Mouse (Mus musculus): ENCODE measurements around the gene Plekhg1.

Plekhg1 gene

GRCm38 (mm10) chr10:3943492-3944395 is 203.6 kb downstream of the Plekhg1 start:
- peak; percentile 54 for DNase-seq (ENCODE audit: extremely low spot score, low read depth, low spot score)

GRCm38 (mm10) chr10:3946871-3947270 is 206.7 kb downstream of the Plekhg1 start:
- DNase-seq (ENCODE audit: extremely low spot score, low read depth, low spot score), result no peak

GRCm38 (mm10) chr10:3947346-3947745 is 207.2 kb downstream of the Plekhg1 start:
- no peak for DNase-seq (ENCODE audit: extremely low spot score, low read depth, low spot score)

DNA sequence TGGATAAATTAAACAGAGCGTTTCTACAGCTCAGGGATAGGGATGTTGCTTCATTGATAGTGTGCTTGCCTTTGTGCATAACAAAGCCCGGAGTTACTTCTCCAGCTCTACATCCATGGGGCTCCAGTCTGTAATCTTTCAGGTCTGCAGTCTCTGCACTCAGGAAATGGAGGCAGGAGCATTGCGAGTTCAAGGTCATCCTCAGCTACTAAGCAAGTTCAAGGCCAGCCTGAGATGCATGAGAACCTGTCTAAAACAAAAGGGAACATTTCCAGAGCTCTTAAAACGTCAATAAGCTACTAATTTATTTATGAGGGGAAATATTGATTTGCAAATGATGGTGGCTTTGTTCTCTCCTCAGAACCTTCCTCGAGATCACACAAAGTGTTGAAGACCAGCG is 209.1 kb downstream of the Plekhg1 start:
- no peak for DNase-seq (ENCODE audit: extremely low spot score, low read depth, low spot score)

DNA sequence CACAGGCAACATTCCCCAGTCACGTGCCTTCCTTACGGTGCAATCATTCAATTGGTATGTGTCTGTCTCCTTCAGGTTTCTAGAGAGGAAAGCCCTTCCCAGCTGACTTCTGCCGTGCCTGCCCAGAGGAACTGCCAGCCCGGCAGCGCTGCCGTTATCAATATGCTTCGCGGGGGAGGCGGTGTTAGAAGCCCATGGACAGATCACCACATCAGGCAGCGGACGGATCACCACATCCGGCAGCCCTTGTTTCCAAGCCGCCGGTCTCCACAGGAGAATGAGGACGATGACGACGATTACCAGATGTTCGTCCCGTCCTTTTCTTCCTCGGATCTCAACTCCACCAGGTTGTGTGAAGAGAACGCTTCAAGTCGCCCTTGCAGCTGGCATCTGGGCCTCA is 216.3 kb downstream of the Plekhg1 start:
- no peak for DNase-seq (ENCODE audit: extremely low spot score, low read depth, low spot score)

GRCm38 (mm10) chr10:3958591-3958990 is 218.4 kb downstream of the Plekhg1 start:
- DNase-seq (ENCODE audit: extremely low spot score, low read depth, low spot score), result no peak

- no peak for DNase-seq (ENCODE audit: extremely low spot score, low read depth, low spot score)
Observed at GRCm38 (mm10) chr10:3969026-3969425, 228.9 kb downstream of the Plekhg1 start.

DNA sequence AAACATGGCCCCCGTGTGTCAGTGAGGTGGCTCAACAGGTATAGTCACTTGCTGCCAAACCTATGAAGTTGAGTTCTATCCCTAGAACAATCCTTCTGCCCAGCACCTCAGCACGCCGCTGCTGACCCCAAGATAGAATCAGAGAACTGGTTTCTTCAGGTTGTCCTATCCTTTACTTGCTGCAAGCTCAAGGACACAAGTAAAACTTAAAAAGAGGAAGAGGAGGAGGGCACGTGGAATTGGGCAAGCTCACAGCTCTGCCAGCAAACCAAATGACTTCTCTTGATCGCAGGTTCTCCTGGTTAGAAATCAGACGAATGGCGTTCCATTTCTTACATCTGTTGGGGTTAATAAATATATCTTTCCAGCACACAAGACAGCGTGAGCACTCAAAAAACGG is 232.1 kb downstream of the Plekhg1 start:
- no peak for DNase-seq (ENCODE audit: extremely low spot score, low read depth, low spot score)

DNA sequence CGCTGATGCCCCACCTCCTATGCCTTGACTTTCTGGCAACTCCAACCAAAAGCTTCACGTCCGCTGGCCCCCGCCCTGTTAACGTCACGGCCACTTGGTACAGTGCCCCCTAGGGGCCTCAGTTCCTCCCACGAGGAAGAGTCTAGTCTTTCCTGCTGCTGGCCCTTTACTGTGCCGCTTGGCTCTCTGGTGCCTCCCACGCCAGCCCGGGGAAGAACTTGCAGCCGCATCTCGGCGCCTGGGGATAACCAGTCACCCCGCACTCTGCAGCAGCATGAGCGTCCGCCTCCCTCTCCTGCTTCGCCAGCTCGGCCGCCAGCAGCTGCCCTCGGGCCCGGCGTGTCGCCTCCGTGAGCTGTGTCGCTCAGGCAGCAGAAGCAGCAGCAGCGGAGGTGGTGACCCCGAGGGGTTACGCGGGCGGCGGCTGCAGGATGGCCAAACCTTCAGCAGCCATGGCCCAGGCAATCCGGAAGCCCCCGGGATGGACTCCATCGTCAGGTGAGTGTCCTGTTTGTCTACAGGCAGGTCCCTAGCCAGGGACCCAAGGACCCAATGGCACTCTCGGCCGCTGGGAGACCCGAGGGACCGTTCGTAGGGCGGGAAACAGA is 232.9 kb downstream of the Plekhg1 start, which contains the start of gene Mthfd1l:
Mthfd1l (plus strand) TSS at position 138 of the 608 bp plus-strand sequence.
- DNase-seq (ENCODE audit: extremely low spot score, low read depth, low spot score), result peak; percentile 58

DNA sequence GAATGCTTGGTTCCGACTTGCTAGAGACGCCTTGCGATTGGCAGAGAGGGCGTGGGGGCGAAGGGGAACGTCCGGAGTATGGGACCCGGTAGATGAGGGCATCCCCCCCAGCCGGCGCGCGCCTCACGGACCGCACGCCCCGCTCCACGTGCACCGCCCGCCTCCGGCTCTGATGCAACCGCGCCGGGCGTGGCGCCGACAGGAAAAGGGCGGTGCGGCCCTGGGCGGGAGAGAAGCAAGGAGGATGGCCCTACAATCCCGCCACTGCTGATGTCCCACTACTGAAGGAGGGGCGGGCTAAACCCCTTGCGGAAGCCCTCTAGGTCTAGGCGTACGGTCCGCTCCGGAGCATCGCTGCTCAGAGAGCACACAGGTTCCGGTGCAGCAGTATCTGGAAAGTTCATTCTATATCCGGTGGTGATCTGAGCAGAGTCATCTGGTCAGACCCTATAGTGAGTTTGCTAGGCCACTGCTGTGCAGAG is 233.5 kb downstream of the Plekhg1 start:
- DNase-seq (ENCODE audit: extremely low spot score, low read depth, low spot score), result peak; percentile 42

GRCm38 (mm10) chr10:3974380-3974779 is 234.2 kb downstream of the Plekhg1 start:
- no peak for DNase-seq (ENCODE audit: extremely low spot score, low read depth, low spot score)

DNA sequence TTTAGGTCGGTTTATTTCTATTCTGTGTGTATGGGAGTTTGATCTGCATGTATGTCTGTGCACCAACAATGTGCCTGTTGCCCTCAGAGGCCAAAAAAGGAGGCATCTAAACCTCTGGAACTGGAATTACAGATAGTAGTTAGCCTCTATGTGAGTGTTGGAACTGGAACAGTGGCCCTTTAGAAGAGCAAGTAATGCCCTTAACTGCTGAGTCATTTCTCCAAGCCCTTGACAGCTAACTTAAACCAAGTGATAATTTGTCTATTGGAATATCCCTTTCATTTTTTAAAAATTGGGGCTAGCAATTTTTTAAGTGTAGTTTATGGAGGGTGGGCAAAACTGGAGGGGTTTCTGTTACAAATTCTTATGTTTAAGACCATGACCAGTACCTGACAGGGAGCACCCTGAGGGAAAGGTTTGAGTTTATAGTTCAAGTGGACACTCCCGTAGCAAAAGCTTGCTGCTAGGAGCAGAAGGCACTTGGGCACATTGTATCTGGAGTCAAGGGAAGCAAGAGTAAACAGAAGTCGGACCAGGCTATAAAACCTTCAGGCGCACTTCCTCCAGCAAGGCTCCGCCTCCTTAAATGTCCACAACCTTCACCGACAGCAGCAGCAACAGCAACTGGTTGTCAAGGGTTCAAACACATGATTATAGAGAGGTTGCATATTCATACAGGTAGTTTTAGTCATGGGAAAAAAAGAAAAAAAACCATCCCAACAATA is 235.9 kb downstream of the Plekhg1 start:
- DNase-seq (ENCODE audit: extremely low spot score, low read depth, low spot score), result no peak

DNA sequence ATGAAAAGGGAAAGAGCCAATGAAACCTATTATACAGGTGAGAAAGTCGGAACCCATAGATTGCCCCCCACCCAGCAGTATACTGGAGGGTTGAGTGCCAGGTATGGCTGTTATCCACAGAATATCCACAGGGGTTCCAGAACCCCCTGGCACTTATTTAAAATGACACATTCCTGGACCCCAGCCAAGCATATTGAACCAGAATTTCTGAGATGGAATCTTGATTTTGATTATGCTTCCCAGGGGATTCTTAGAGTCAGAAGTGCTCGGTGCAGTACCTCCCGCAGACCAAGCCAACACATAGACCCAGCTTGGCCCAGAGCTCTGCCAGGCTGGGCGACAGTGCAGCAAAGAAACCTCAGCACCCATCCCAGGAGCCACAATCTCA is 236.5 kb downstream of the Plekhg1 start:
- no peak for DNase-seq (ENCODE audit: extremely low spot score, low read depth, low spot score)

GRCm38 (mm10) chr10:3978326-3978725 is 238.2 kb downstream of the Plekhg1 start:
- no peak for DNase-seq (ENCODE audit: extremely low spot score, low read depth, low spot score)

DNA sequence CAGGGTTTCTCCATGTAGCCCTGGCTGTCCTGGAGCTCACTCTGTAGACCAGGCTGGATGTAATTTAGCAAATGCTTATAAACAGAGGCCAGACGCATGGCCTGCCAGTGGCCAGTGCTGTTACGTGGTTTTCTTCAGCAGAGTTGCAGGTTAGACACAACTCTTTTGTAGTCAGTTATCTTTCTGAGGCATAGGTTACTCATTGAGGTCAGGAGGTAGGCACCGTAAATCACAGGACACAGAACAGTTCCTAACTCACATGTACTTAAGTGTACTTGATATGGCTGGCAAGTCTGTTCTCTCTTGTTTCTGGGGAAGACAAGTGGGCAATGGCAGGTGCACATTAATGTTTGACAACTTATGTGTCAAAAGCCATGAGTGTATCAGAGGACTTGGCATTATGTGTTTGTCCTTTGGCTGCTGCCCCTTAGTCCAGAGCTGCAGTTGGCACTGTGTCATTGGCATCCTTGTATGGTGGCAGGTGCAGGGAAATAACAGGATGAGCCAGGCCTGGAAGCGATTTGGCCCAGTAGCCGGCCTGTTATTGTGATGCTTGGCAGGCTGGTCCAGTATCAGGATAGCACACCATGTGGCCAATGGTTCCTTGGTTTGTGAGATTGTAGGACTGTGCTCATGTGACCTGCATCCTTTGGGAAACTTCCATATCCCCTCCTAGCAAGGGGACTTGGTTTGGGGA is 238.8 kb downstream of the Plekhg1 start:
- DNase-seq (ENCODE audit: extremely low spot score, low read depth, low spot score), result no peak

DNA sequence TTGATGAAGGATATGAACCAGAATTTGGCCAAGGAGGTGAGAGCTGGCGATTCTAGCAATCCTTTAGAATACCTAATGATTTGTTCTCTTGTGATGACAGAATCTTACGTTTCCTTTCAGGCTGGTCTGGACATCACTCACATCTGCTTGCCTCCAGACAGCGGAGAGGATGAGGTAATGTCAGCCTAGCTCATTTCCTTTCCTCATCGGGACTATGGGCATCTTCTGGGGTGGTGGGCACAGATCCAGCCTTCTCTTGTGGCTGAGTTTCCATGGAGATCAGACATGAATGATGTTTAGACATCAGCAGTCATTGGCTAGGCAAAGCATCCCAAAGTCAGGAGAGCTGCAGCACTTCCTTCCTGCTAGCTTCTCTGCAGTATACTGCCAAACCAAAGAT is 240.1 kb downstream of the Plekhg1 start:
- no peak for DNase-seq (ENCODE audit: extremely low spot score, low read depth, low spot score)

DNA sequence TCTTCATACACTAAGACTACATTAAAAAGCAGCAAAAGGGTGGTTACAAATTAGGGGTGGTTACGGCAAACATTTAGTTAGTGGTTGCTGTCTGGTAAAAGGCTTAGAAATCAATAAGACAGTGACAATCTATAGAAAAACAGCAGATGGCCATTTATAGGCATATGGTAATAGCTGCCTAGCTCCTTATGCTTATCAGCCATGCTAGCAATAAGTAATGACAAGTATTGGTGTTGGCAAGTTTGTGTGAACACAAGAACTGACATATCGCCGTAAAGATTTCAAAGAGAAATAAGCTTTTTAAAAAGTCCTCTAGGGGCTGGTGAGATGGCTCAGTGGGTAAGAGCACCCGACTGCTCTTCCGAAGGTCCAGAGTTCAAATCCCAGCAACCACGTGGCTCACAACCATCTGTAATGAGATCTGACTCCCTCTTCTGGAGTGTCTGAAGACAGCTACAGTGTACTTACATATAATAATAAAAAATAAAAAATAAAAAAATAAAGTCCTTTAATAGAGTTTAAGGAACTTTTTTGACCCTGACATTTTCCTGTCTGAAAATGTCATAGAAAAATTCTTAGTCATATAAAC is 250.2 kb downstream of the Plekhg1 start:
- no peak for DNase-seq (ENCODE audit: extremely low spot score, low read depth, low spot score)

GRCm38 (mm10) chr10:3993365-3994102 is 253.4 kb downstream of the Plekhg1 start:
- no peak for DNase-seq (ENCODE audit: extremely low spot score, low read depth, low spot score)

DNA sequence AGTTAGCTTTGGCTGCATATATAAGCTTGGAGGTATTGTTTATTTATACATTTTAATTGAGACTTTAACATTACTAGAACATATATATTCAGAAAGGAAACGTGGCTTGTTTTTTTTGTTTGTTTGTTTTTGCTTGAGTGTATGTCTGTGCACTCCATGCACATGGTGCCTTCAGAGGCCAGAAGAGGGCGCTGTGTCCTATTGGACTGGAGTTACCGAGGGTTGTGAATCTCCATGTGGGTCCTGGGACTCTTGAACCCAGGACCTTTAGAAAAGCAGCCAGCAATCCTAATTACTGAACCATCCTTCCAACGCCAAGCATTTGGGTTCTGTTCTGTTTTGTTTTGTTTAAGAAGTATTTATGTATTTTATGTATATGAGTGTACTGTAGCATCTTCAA is 255.1 kb downstream of the Plekhg1 start:
- no peak for DNase-seq (ENCODE audit: extremely low spot score, low read depth, low spot score)
